Mouse (Mus musculus): Measurements from ENCODE around the gene Gm9837. TPM values are rescaled to one million over a fixed set of nuclear protein-coding genes. Genes with fewer than 3 reads are reported as not detected.

Gene Gm9837
- polyA plus RNA-seq, 1 experiment from 2014 or later = not detected

DNA sequence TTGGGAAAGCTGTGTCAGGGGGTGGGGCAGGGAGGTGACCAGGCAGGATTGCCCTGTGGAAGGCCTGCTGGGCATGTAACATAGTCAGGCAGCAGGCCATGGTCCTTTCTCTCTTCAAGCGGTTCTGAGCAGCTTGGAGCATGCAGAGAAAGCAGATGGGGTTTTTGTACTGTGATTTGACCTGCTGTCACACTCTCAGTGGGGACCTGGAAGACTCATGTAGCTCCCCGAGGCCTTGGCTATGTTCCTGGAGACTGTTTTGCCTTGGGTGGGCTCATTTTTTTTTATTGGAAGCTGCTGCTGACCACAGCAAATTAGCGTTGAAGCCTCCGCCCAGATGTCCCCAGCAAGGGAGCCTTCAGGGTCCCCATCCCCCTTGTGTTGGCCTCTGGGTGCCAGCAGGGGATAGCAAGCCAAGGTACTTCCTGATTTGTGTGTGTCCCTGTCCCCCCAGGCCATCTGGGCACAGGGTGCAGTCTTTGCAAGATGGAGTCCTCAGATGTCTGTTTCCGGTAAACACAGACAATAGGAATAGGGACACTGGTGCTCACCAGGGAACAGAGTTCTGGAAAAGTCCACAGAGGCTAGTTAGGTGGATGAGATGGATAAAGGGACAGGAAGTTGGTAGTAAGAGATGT lies 34.9 kb upstream of the Gm9837 start:
- H3K4me3 ChIP-seq (ENCODE audit: low read length) = no peak overlapping the region
- no peak overlapping the region for H3K4me2 ChIP-seq (ENCODE audit: low read length)
- WGBS = 36% methylated on average over 5 of the region's 5 CpGs
- no peaks in the 10 kb centered on the region for H3K4me1 ChIP-seq (ENCODE audit: control insufficient read depth, insufficient read depth, low read depth, low read length)
- no peak overlapping the region for H3K9ac ChIP-seq (ENCODE audit: low read depth, low read length)
- H3K9me3 ChIP-seq (ENCODE audit: control insufficient read depth, low read length) = no peaks in the 10 kb centered on the region
- H3K27me3 ChIP-seq (replicated peaks; ENCODE audit: control insufficient read depth, insufficient read depth, low read length) = no peaks in the 10 kb centered on the region; the same call in 1 of the 2 replicates
- H3K27ac ChIP-seq (ENCODE audit: low read depth, low read length) = no peak overlapping the region
- H3K36me3 ChIP-seq (ENCODE audit: control insufficient read depth, insufficient read depth, low read length) = no peaks in the 10 kb centered on the region
- peak; percentile 91 for ATAC-seq

DNA sequence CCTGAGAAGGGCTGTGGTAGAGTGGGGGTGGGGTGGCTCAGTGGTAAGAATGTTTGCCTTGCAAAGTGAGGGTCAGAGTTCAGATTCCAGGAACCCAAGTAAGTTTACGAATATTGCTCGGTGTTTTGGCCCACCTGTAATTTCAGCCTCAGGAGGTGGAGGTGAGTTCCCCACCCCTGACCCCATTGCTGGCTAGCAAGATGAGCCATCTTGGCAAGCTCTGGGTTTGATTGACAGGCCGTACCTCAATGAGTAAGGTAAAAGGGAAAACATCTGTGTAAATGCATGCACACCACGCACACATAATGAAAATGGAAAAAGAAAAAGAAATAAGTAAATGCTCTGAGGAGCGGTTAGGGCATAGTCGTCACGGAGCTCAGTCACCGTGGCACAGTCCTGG lies 34.1 kb upstream of the Gm9837 start:
- Histone ChIP-seq H3K9me3 (ENCODE audit: control insufficient read depth, low read length) (no peaks in the 10 kb centered on the region), H3K4me3 (ENCODE audit: low read length) (no peak overlapping the region), H3K27me3 (replicated peaks; ENCODE audit: control insufficient read depth, insufficient read depth, low read length) (peaks cover 2% of the 10 kb centered on the region; the same call in 1 of the 2 replicates), H3K4me2 (ENCODE audit: low read length) (no peak overlapping the region), H3K4me1 (ENCODE audit: control insufficient read depth, insufficient read depth, low read depth, low read length) (no peaks in the 10 kb centered on the region), H3K36me3 (ENCODE audit: control insufficient read depth, insufficient read depth, low read length) (no peaks in the 10 kb centered on the region), H3K27ac (ENCODE audit: low read depth, low read length) (no peak overlapping the region), H3K9ac (ENCODE audit: low read depth, low read length) (no peak overlapping the region)
- WGBS = 94% methylated on average over 8 of the region's 8 CpGs
- no peak for ATAC-seq

DNA sequence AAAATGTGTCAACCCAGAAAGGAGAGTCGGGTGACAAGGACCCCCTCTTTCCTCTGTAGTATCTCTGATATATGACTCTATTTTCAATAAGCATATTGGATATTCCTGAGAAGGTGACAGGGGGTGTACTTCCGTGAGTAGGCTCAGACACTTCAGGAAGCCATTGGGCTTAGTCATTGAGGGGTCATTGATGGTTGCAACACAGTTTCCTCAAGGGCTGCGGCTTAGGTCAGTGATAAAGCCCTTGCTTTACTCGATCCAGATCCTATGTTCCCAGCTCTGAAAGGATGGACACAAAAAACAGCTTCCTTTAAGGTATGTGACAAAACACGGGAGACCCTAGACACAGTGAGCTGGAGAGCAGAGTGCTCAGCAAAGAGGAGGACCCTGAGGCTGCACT lies 33.5 kb upstream of the Gm9837 start:
- ATAC-seq = no peak
- WGBS = 88% methylated on average over 5 of the region's 5 CpGs
- H3K36me3 ChIP-seq (ENCODE audit: control insufficient read depth, insufficient read depth, low read length) = no peaks in the 10 kb centered on the region

DNA sequence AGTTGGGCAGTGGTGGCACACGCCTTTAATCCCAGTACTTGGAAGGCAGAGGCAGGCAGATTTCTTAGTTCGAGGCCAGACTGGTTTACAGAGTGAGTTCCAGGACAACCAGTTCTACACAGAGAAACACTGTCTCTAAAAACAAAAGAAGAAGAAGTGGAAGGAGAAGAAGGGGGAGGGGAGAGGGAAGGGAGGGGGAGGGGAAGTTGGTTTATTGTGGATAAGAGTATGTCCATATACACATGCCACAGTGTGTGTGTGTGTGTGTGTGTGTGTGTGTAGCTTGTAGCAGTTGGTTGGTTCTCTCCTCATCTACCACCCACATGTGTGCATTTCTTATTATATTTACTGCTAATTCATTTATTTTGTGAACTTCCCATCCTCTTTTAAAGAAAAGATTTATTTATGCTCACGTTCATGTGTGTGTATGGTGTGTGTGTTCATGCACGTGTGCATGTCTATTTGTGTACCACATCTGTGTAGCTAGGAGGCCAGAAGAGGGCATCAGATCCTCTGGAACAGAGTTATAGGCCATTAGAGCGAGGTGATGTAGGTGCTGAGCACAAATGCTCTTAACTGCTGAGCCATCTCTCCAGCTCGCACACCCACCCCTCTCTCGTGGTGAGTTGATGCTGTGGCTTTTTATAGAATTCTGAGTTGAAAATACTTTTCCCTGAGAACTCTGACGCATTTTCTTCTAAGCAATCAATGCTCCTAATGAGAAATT lies 31.9 kb upstream of the Gm9837 start:
- H3K27me3 ChIP-seq (replicated peaks; ENCODE audit: control insufficient read depth, insufficient read depth, low read length) = peaks cover 5% of the 10 kb centered on the region; the same call in 1 of the 2 replicates
- 83% methylated on average over 8 of the region's 8 CpGs for WGBS
- no peaks in the 10 kb centered on the region for H3K9me3 ChIP-seq (ENCODE audit: control insufficient read depth, low read length)
- ATAC-seq = no peak
- no peak overlapping the region for H3K27ac ChIP-seq (ENCODE audit: low read depth, low read length)
- H3K4me3 ChIP-seq (ENCODE audit: low read length) = no peak overlapping the region
- no peaks in the 10 kb centered on the region for H3K4me1 ChIP-seq (ENCODE audit: control insufficient read depth, insufficient read depth, low read depth, low read length)
- H3K9ac ChIP-seq (ENCODE audit: low read depth, low read length) = no peak overlapping the region
- H3K4me2 ChIP-seq (ENCODE audit: low read length) = no peak overlapping the region
- no peaks in the 10 kb centered on the region for H3K36me3 ChIP-seq (ENCODE audit: control insufficient read depth, insufficient read depth, low read length)

More for the DNA sequence above, 33.5 kb upstream of the Gm9837 start:
- Histone ChIP-seq H3K9ac (ENCODE audit: low read depth, low read length) (no peak overlapping the region), H3K9me3 (ENCODE audit: control insufficient read depth, low read length) (no peaks in the 10 kb centered on the region), H3K4me3 (ENCODE audit: low read length) (no peak overlapping the region), H3K4me2 (ENCODE audit: low read length) (no peak overlapping the region), H3K27ac (ENCODE audit: low read depth, low read length) (no peak overlapping the region), H3K4me1 (ENCODE audit: control insufficient read depth, insufficient read depth, low read depth, low read length) (no peaks in the 10 kb centered on the region), H3K27me3 (replicated peaks; ENCODE audit: control insufficient read depth, insufficient read depth, low read length) (peaks cover 2% of the 10 kb centered on the region; the same call in 1 of the 2 replicates)

DNA sequence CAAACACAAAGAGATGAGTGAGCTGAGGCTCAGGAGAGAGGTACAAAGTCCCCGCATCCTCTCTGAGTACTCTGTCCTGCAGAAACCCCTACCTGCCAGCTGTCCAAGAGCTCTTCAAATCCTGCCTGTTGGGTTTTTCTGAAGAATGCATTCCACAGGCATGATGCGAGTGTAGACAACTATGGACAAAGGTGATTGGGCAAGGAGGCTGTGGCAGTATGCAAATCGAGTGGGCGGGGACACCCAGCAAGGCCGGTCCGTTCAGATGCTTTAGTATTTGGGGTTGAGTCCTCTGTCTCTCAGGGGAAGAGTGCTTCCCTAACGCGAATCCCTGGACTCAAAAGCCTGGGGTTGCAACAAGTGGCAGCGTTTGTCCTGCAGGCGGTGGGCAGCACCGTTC lies 30.3 kb upstream of the Gm9837 start:
- Histone ChIP-seq H3K4me2 (ENCODE audit: low read length) (no peak overlapping the region), H3K27me3 (replicated peaks; ENCODE audit: control insufficient read depth, insufficient read depth, low read length) (peaks cover 10% of the 10 kb centered on the region; the same call in 1 of the 2 replicates), H3K27ac (ENCODE audit: low read depth, low read length) (no peak overlapping the region), H3K36me3 (ENCODE audit: control insufficient read depth, insufficient read depth, low read length) (no peaks in the 10 kb centered on the region), H3K9ac (ENCODE audit: low read depth, low read length) (no peak overlapping the region), H3K9me3 (ENCODE audit: control insufficient read depth, low read length) (no peaks in the 10 kb centered on the region), H3K4me1 (ENCODE audit: control insufficient read depth, insufficient read depth, low read depth, low read length) (no peaks in the 10 kb centered on the region), H3K4me3 (ENCODE audit: low read length) (no peak overlapping the region)
- 12% methylated on average over 11 of the region's 11 CpGs for WGBS
- ATAC-seq = no peak

DNA sequence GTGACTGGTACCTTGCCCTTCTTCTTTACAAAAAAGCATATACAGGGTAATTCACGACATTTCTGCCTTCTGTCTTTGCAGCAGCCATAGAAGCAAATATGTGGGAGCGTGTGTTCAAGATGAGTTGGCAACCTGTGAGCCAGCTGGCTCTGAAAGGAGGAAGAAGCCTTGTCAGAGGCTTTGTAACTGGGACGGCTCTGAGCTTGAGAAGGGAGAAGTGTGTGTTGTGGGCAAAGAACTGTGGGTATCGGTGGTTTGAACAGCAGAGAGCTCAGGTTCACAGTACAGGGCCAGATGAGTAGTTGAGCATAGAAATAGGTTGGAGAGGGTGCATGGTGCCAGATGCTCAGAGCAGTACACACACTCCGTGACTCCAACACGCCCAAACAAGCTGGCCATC lies 26.7 kb upstream of the Gm9837 start:
- Histone ChIP-seq H3K27ac (ENCODE audit: low read depth, low read length) (no peak overlapping the region), H3K9me3 (ENCODE audit: control insufficient read depth, low read length) (no peaks in the 10 kb centered on the region), H3K27me3 (replicated peaks; ENCODE audit: control insufficient read depth, insufficient read depth, low read length) (peaks cover 10% of the 10 kb centered on the region; the same call in 1 of the 2 replicates), H3K9ac (ENCODE audit: low read depth, low read length) (no peak overlapping the region), H3K4me3 (ENCODE audit: low read length) (no peak overlapping the region), H3K4me2 (ENCODE audit: low read length) (no peak overlapping the region), H3K36me3 (ENCODE audit: control insufficient read depth, insufficient read depth, low read length) (no peaks in the 10 kb centered on the region), H3K4me1 (ENCODE audit: control insufficient read depth, insufficient read depth, low read depth, low read length) (peaks cover 2% of the 10 kb centered on the region; the same call in 1 of the 2 replicates)
- no peak for ATAC-seq
- WGBS = 69% methylated on average over 6 of the region's 6 CpGs

DNA sequence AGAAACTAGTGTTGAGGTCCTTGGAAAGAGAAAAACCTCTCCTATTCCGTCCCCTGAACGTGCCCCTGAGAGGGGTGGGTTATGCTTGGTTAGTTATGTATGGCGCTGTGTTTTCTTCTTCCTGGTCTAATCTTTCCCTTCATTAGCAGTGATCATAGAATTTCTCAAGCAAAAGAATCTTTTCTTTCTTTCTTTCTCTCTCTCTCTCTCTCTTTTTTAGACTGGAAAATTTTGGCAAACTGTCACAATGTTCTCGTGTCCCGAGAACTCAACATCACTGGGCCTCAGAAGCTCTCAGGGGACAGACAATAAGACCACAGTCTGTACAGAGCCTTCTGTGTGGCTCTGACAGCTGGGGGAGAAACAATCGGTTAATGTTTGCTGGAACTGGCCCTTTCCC lies 25.1 kb upstream of the Gm9837 start:
- WGBS = 16% methylated on average over 6 of the region's 6 CpGs
- Histone ChIP-seq H3K4me1 (ENCODE audit: control insufficient read depth, insufficient read depth, low read depth, low read length) (peaks cover 4% of the 10 kb centered on the region; the same call in 1 of the 2 replicates), H3K9ac (ENCODE audit: low read depth, low read length) (no peak overlapping the region), H3K4me2 (ENCODE audit: low read length) (no peak overlapping the region), H3K4me3 (ENCODE audit: low read length) (no peak overlapping the region), H3K27ac (ENCODE audit: low read depth, low read length) (peak overlapping the region; percentile 18; the same call in 1 of the 2 replicates), H3K27me3 (replicated peaks; ENCODE audit: control insufficient read depth, insufficient read depth, low read length) (peaks cover 10% of the 10 kb centered on the region; the same call in 1 of the 2 replicates), H3K9me3 (ENCODE audit: control insufficient read depth, low read length) (no peaks in the 10 kb centered on the region), H3K36me3 (ENCODE audit: control insufficient read depth, insufficient read depth, low read length) (no peaks in the 10 kb centered on the region)
- no peak for ATAC-seq

DNA sequence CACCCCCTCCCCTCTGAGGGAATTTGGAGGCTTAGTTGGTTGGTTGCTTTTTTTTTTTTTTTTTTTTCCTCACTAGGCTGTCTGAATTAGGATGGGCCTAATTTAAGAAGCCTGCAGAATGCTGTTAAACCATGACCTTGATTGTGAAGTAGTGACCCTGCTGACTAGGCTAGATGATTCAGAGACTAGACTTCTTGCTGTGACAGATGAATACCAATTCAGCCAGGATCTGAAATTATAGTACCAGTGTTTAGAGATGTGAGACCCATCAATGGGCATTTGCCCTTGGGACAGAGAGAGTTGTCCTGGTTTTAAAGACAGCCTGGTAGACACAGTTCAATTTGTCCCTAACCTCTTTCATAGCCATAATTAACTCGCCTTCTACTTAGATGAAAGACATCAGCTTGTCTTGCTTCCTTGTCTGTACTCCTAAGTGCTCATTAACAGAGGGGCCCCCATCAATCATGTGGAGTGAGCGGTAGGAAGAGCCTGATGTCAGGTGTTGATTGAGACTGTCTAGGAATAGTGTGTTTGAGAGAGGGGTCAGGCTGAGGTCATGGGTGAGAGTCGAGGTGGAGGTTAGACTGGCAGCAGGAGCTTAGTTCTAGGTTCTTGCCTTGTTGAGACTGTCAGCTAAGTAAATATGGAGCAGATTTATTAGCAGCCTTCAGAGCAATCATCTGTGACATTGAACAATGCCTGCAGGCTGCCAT lies 23.1 kb upstream of the Gm9837 start:
- H3K4me3 ChIP-seq (ENCODE audit: low read length) = no peak overlapping the region
- H3K4me2 ChIP-seq (ENCODE audit: low read length) = no peak overlapping the region
- no peak overlapping the region for H3K9ac ChIP-seq (ENCODE audit: low read depth, low read length)
- 20% methylated on average over 3 of the region's 3 CpGs for WGBS
- peaks cover 7% of the 10 kb centered on the region; the same call in 1 of the 2 replicates for H3K27me3 ChIP-seq (replicated peaks; ENCODE audit: control insufficient read depth, insufficient read depth, low read length)
- peaks cover 4% of the 10 kb centered on the region; the same call in 1 of the 2 replicates for H3K4me1 ChIP-seq (ENCODE audit: control insufficient read depth, insufficient read depth, low read depth, low read length)
- no peak overlapping the region for H3K27ac ChIP-seq (ENCODE audit: low read depth, low read length)
- H3K36me3 ChIP-seq (ENCODE audit: control insufficient read depth, insufficient read depth, low read length) = no peaks in the 10 kb centered on the region
- no peaks in the 10 kb centered on the region for H3K9me3 ChIP-seq (ENCODE audit: control insufficient read depth, low read length)
- ATAC-seq = peak; percentile 42; the same call in 1 of the 2 replicates

DNA sequence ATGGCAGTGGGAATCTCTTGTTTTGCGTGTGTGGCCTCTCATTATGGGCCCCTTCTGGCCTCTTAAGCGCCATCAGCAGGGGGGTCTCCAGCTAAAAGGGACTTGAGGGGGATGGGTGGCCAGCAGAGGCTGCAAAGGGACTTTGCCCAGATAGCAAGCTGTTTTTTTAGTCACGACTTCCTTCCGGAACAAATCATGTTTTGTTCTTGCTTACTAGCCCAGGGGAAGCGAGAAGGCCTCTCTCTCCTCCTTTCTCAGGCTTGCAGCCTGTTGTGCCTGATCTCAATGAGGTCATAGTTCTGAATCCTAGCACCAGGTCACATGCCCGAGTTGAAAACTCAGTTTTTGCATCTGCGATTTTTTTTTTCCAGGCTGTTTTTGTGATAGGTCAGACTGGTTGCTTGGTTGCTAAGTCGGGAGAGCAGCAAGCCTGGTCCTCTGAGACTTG lies 21.7 kb upstream of the Gm9837 start:
- 4% methylated on average over 8 of the region's 8 CpGs for WGBS
- Histone ChIP-seq H3K27ac (ENCODE audit: low read depth, low read length) (no peak overlapping the region), H3K4me3 (ENCODE audit: low read length) (no peak overlapping the region), H3K9ac (ENCODE audit: low read depth, low read length) (no peak overlapping the region), H3K4me1 (ENCODE audit: control insufficient read depth, insufficient read depth, low read depth, low read length) (peaks cover 8% of the 10 kb centered on the region), H3K27me3 (replicated peaks; ENCODE audit: control insufficient read depth, insufficient read depth, low read length) (peaks cover 8% of the 10 kb centered on the region), H3K9me3 (ENCODE audit: control insufficient read depth, low read length) (no peaks in the 10 kb centered on the region), H3K36me3 (ENCODE audit: control insufficient read depth, insufficient read depth, low read length) (no peaks in the 10 kb centered on the region), H3K4me2 (ENCODE audit: low read length) (no peak overlapping the region)
- ATAC-seq = peak; percentile 58
